Mouse (Mus musculus) megakaryocyte, embryonic 14.5 days (primary cell): Measurements from ENCODE around the gene Kel.

Experiments
- FLI1 ChIP-seq: IDR thresholded peaks from 2 replicates; pipeline ENCODE4 v1.6.1; 2012; ENCODE audit warnings: low read length, inconsistent platforms, mixed read lengths
- GATA1 ChIP-seq: IDR thresholded peaks from 3 replicates; pipeline ENCODE4 v1.6.1; 2012; ENCODE audit warnings: mixed read lengths, low read length, inconsistent platforms, borderline replicate concordance

- TF ChIP-seq FLI1 (no peak), GATA1 (no peak)
These were observed 60.9 kb downstream of the Kel start for GRCm38 (mm10) chr6:41643227-41643626.
